Mouse (Mus musculus) megakaryocyte progenitor cell, adult 5-6 weeks (primary cell): Measurements from ENCODE around the gene Fam174b. TPM values are rescaled to one million over a fixed set of nuclear protein-coding genes. Genes with fewer than 3 reads are reported as not detected.

ENCODE experiments used
- ATAC-seq: replicated peaks from 2 replicates; pipeline ENCODE4 v1.8.0; 2016; ENCODE audit warnings: mild to moderate bottlenecking, moderate TSS enrichment, inconsistent platforms; ENCODE audit not compliant: poor library complexity
- total RNA-seq, 2 experiments: library from RNA; stranded (forward) in 1 of 2; stranded (reverse) in 1 of 2; fragments of 157-497, 149-512 nt in 1 of 2; fragments of 200-1000 nt in 1 of 2; gene quantifications; 2 replicates each; pipeline versions ENCODE4 v1.2.3 to v1.2.4; 2015 to 2017

Gene Fam174b
- total RNA-seq, 2 experiments from 2014 or later, result 3.3 to 6.0 TPM

DNA sequence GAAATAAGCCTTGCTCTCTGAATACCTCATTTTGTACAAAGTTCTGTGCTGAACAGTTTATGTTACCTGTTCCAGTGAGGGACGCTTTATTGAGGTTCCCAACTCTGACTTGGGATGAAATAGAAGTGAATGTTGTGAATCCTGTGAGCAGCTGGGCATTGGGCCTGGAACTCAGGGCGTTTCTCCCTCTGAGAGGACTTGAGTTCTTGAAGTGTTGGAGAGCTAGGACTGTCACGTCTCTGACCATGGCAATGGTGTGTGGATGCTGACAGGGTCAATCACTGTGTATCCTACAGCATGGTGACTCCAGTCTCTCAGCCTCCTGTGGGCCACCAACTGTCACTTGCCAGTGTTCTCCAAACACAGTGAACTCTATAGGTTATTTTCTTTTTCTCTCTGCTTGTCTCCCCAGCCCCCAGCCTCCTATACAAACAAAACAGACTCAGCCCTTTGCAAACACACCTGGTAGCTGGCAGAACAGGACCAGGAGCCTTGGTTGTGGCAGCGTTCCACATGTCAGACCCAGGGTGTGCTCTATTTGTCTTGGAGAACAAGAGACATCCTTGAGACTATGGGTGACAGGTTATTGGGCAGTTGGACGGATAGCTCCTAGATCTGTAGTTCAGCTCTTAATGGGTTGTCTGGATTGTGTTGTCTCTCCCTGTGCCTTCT lies 8.5 kb downstream of the Fam174b start:
- ATAC-seq, result no peak

DNA sequence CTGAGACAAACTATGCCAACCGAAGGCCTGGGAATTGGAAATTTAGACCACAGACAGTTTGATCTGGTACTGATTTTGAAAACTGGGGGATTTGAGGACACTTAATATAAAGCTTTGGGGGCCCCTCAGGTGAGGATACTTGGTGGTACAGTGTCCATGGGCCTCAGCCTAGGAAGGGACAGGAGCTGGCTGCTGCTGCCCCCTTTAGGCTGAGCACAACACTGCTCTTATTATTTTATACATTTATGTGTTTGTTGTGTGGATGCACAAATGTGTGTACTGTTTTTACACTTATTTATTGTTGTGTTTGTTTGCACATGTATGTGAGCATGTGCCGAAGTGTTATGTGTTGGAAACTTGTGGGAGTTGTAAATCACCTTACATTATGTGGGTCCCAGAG lies 9.2 kb downstream of the Fam174b start:
- peak; percentile 42; the same call in 1 of the 2 replicates for ATAC-seq

- no peak for ATAC-seq
These were observed 9.9 kb downstream of the Fam174b start for GRCm38 (mm10) chr7:73749983-73750382.

DNA sequence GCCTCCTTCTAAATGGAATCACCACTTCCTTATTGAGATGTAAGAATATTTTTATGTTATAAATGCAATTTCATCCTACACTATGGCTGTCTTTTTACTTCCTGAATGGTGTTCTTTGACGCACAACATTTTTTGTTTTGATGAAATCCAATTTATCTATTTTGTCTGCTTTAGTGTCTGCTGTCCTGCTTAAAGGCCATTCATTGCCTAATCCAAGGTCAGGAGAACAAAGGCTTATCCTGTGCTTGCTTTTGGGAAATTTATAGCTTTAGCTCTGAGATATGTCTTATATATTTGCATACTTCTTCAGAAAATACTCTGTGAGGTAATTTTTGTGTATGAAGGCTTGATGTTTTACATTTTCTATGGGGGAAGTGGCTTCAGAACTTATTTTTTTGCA lies 13.5 kb downstream of the Fam174b start:
- no peak for ATAC-seq

DNA sequence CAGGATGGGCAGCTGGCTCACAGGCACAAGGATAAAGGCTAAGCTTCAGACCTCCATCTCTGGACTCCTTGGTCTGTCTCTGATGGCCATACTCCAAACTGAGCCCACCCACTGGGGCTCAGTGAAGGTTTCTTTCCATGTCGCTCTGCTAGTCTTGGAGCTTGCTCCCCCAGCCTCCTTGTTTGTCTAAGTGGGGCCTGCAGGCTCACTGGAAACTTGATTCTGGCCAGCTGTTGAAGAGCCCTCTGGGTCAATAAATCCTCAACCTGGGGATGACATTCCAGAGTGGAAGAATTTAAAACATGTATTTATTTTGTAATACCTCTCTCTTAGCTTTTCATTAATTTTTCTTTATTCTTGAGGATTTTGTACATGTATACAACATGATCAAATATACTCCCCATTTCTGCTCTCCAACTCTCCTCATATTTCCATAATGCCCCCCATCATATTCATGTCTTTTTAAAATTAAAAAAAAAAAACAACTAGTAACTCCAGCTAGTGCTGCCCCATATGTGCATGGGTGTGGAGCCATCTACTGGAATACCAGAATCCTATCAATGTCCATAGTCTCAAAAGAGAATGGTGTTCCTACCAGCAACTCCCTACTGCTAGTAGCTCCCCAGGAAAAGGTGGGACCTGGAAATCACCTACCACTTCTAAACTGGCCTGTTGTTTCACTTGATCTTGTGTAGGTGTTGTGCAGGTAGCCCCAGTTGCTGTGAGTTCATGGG lies 15.4 kb downstream of the Fam174b start:
- ATAC-seq, result no peak

DNA sequence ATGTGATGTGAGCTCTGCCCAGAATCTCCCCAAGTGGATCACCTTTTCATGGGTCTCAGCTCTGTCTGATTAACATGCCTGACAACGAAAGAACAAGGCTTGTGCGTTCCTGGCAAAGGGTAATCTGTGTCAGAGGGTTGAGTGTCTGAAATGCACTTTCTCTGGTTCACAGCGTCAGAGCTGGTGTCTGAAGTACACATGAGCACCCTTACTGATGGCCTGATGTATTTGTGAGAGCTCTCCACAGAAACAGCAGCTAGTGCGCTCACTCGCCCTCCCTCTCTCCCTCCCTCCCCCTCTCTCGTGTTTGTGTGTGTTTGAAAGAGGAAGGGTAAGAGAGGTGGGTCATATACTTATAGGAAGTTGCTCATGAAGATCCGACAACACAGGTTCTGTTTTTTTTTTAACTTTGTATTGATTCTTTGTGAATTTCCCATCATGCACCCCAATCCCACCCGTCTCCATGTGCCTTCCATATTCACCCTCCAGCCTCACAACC lies 21.6 kb downstream of the Fam174b start:
- no peak for ATAC-seq

DNA sequence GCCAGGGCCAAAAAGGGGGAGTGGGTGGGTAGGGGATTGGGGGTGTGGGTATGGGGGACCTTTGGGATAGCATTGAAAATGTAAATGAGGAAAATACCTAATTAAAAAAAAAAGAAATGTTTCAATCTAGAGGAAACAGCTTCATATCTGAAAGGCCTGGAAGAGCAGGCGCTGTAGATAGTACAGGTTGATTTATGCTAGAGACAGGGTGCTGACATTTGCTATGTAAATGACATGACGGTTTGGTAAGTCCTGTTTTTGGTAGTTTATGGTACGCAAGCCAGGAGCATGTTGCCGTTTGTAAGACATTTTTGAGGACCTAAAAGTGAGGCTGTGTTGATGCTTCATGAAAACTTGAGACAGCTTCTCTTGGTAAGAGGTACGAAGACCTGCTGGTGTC lies 24.6 kb downstream of the Fam174b start:
- ATAC-seq, result peak; percentile 42; the same call in 1 of the 2 replicates

DNA sequence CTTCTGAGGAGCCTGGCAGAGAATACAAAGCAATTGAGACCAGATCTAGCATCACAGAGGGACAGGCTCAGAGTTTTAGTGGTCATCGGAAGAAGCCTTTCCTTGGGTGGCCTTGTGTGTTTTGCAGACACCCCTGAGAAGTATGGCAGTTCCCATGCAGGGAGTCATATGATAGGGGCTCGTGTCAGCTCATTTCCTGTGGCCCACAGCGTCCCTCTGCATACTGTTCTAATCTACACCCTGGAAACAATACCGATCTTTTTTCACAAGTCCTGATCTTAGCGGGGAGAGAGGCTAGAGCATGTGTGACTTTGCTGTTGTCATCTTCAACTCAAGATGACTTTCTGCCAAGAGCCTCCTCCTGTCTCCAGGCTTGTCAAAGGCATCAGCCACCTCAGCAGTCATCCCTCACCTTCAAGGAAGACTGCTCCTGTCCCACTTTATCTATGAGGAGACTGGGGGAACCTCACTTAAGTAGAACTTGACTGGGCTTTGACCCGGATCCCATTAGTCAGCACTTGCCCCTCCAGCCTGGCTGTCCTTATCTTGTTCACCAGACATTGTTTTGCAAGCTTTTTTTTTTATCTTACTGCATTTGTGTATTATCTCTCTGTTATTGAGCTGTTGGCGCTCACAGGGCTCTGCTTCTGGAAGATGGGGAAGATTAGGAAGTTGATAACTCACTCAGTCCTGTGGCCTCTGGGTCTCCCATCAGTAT lies 25.2 kb downstream of the Fam174b start:
- ATAC-seq, result peak; percentile 79

GRCm38 (mm10) chr7:73769224-73769623 lies 29.1 kb downstream of the Fam174b start:
- no peak for ATAC-seq

DNA sequence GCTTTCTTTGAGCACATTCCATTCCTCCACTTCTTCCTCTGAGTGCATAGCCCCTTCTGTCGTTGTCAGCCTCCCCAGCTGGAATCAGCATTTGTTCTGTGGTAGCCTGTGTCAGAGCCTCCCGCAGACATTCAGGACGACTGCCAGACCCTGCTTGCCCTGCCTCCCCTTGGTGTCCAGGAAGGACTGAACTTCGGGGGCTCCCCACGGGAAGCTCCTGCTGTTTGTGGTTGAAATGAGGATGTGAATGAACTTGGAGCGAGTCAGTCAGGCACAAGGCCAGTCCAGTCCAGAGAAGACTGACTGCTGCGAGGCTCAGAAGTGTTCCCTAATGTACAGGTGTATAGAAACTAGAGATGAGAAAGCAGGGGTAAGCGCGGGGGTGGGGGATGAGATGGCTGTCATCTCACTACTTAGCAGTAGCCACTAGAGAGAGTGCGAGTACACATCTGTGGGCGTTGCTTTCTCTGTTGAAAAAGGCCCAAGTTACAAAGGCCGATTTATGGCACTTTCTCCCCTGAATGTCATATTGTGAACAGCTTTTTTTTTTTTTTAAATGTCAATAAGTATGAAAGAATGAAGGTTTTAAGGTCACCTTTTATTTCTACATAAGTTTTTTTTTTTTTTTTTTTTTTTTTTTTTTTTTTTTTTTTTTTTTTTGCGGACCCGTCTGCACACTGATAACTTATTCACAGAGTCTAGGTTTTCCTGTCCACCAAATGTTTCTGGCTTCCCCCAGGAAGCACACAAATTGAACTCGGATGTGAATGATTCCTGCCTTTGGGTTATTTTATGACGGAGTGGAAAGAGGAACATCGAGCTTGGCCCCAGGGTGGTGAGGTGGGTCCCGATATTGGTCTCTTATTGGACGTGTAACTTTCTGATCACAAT lies 31.5 kb downstream of the Fam174b start:
- ATAC-seq, result peak; percentile 79

GRCm38 (mm10) chr7:73772275-73772765 lies 32.2 kb downstream of the Fam174b start:
- ATAC-seq, result peak; percentile 53

DNA sequence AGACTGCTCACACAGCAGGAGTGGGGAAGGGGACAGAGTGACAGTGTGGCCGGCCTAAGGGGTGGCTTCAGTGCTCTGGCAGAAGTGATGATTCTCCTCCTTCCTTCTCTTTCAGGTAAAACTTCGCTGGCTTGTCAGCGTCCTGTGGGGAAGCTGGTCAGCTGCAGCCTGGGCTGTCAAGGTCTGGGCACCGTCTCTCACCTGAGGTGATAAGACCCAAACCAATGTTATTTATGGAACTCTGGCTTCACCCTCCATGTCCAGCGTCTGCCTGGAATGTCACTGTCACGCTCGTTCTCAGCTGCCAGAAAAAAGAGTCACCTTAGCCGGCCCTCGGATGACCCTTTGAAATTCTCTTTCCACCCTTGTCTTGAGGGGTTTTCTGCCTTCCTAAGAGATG lies 34.7 kb downstream of the Fam174b start:
- no peak for ATAC-seq

DNA sequence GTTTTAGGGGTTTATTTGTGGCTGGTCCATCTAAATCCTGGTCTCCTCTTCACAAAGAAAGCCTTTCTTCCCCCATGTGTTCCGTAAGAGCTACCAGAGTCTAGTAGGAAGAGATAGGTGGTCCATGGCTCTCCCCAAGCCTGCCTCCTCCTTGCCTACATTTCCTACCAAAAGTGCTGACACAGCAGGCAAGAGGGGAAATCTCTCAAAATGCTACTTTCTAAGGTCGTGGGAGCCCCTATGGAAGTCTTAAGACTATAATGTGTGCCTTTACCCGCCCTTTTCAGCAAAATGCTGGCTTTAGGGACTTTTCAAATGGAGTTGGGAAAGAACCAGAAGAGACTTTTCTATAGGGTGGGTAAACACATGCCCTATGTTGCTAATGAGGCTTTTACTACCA lies 37.7 kb downstream of the Fam174b start:
- no peak for ATAC-seq

- ATAC-seq, result no peak
These were observed 44.8 kb downstream of the Fam174b start for GRCm38 (mm10) chr7:73784736-73785428.

- no peak for ATAC-seq
These were observed 45.7 kb downstream of the Fam174b start for GRCm38 (mm10) chr7:73785815-73786214.

DNA sequence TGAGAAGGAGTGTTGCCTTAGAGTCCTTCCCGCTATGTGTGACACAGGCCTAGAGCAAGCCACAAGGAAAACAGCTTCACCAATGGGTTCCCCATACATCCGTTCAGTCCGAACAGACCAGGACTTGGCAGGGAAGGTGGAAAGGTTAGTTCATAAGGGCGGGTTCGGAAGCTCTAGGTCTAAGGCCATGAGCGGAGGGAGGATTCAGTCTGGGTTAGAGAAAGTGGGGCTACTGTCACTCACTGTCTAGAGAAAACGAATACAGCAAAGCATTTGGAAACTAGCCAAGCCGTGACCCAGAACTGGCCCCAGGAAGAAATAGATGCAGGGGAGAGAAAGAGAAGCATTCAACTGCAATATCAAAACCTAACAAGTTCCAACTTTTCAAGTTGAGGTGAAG lies 47.4 kb downstream of the Fam174b start:
- no peak for ATAC-seq

DNA sequence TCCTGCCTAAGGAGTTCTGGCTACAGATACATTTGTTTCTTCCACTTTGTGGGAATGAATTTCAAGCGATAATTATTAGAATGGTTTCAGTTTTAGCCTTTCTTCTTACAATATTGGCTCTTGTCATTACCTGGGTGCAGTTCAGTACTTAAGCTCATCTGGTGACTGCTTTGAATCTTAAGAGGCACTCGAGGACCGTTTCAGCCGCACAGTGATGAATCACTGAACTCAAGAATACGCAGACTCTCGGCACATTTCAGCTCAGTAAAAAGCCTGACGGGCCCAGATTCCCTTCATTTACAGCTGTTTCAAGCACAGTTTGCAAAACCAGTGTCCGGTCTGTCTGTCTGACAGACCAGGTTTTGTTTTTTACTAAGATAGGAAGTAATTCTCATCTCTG lies 51.0 kb downstream of the Fam174b start:
- ATAC-seq, result no peak

GRCm38 (mm10) chr7:73792155-73792554 lies 52.1 kb downstream of the Fam174b start:
- no peak for ATAC-seq

GRCm38 (mm10) chr7:73792641-73793040 lies 52.5 kb downstream of the Fam174b start:
- ATAC-seq, result no peak

DNA sequence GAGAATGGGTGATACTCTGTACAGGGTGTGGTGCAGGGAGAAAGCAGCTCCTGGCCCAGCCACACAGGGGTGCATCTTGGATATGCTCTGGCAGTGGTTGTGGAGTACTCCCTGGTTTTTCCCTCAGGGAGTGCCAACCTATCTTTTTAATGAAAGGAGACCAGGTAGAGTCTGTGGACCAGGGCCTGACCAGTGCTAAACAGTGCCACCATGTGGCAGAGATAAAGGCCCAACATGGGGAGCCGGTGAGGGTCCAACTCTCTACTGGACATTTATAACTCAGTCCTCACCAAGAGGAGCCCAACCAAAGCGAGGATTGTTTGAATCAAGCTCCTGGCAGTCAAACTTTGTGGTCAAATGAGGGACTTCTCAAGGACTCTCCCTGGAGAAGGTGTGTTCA lies 69.2 kb downstream of the Fam174b start:
- peak; percentile 60 for ATAC-seq
